Mouse (Mus musculus) MEL (cell line): Measurements from ENCODE around the gene Pogz. TPM values are rescaled to one million over a fixed set of nuclear protein-coding genes. Genes with fewer than 3 reads are reported as not detected.
A peak's percentile ranks its signal among the peaks of the same experiment; 100 is the strongest.

Source experiments
- DNase-seq: peaks from one replicate; pipeline ENCODE4 v3.0.0; 2011; ENCODE audit warnings: low read depth, low spot score
- H3K27ac ChIP-seq: 2 replicates; pipeline ENCODE4 v1.5.1; 2012; ENCODE audit warnings: low read depth, mild to moderate bottlenecking, control low read depth, low read length, moderate library complexity; ENCODE audit not compliant: control insufficient read depth
- H3K27me3 ChIP-seq, 2 experiments: fragments of 150-350 bp in 1 of 2; sonication (generic) in 1 of 2; 2 replicates each; pipeline ENCODE4 v1.6.1; 2012; ENCODE audit warnings: low read length in 2 of 2, mild to moderate bottlenecking in 2 of 2, improper control_type of control experiment in 1 of 2, moderate library complexity in 1 of 2; ENCODE audit not compliant: insufficient read depth in 2 of 2, control insufficient read depth in 1 of 2
- H3K36me3 ChIP-seq, 2 experiments: 2 replicates each; pipeline ENCODE4 v1.6.1; 2012 to 2014; ENCODE audit warnings: low read length in 2 of 2, improper control_type of control experiment in 1 of 2, inconsistent platforms in 1 of 2, mild to moderate bottlenecking in 1 of 2; ENCODE audit not compliant: insufficient read depth in 2 of 2, control insufficient read depth in 1 of 2
- H3K4me1 ChIP-seq, 2 experiments: fragments of 150-350 bp in 1 of 2; sonication (generic) in 1 of 2; 2 replicates each; pipeline ENCODE4 v1.6.1; 2012; ENCODE audit warnings: low read length in 2 of 2, improper control_type of control experiment in 1 of 2, mild to moderate bottlenecking in 1 of 2; ENCODE audit not compliant: insufficient read depth in 2 of 2, control insufficient read depth in 1 of 2
- H3K4me3 ChIP-seq, 2 experiments: fragments of 150-350 bp in 1 of 2; sonication (generic) in 1 of 2; 2 replicates each; pipeline ENCODE4 v1.5.1; 2012; ENCODE audit warnings: low read depth in 2 of 2, low read length in 2 of 2, mild to moderate bottlenecking in 2 of 2, moderate library complexity in 2 of 2, control low read depth in 1 of 2, improper control_type of control experiment in 1 of 2; ENCODE audit not compliant: control insufficient read depth in 1 of 2, insufficient read depth in 1 of 2
- H3K79me2 ChIP-seq: 2 replicates; pipeline ENCODE4 v1.6.1; 2012; ENCODE audit warnings: mild to moderate bottlenecking, low read length, moderate library complexity; ENCODE audit not compliant: control insufficient read depth, poor library complexity, insufficient read depth
- H3K9ac ChIP-seq: 2 replicates; pipeline ENCODE4 v1.6.1; 2012; ENCODE audit warnings: low read depth, mild to moderate bottlenecking, control low read depth, low read length, moderate library complexity; ENCODE audit not compliant: control insufficient read depth, poor library complexity, severe bottlenecking
- H3K9me3 ChIP-seq: fragments of 150-350 bp; sonication (generic); replicated peaks from 2 replicates; pipeline ENCODE4 v1.6.1; 2012; ENCODE audit warnings: mild to moderate bottlenecking, low read length, improper control_type of control experiment, moderate library complexity; ENCODE audit not compliant: insufficient read depth
- CHD2 ChIP-seq: IDR thresholded peaks from 2 replicates; pipeline ENCODE4 v1.6.1; 2011; ENCODE audit warnings: low read length, improper control_type of control experiment
- EP300 ChIP-seq, 2 experiments: IDR thresholded peaks; 2 replicates each; pipeline ENCODE4 v1.6.1; 2011; ENCODE audit warnings: improper control_type of control experiment in 2 of 2, low read length in 2 of 2, low read depth in 1 of 2, mild to moderate bottlenecking in 1 of 2
- ETS1 ChIP-seq: IDR thresholded peaks from 2 replicates; pipeline ENCODE4 v1.6.1; 2012; ENCODE audit warnings: low read depth, mild to moderate bottlenecking, inconsistent platforms, low read length, improper control_type of control experiment, moderate library complexity
- GATA1 ChIP-seq: IDR thresholded peaks from 2 replicates; pipeline ENCODE4 v1.6.1; 2011; ENCODE audit warnings: low read depth, low read length, improper control_type of control experiment
- JUND ChIP-seq: IDR thresholded peaks from 2 replicates; pipeline ENCODE4 v1.6.1; 2011; ENCODE audit warnings: low read depth, mild to moderate bottlenecking, improper control_type of control experiment, low read length
- KAT2A ChIP-seq: conservative IDR thresholded peaks from 2 replicates; pipeline ENCODE4 v1.6.1; 2012; ENCODE audit warnings: low read depth, low read length, improper control_type of control experiment, inconsistent platforms
- MAX ChIP-seq: IDR thresholded peaks from 2 replicates; pipeline ENCODE4 v1.6.1; 2011; ENCODE audit warnings: low read length, improper control_type of control experiment
- NRF1 ChIP-seq: IDR thresholded peaks from 2 replicates; pipeline ENCODE4 v1.6.1; 2014; ENCODE audit warnings: low read depth, mild to moderate bottlenecking, inconsistent platforms, low read length, improper control_type of control experiment, moderate library complexity; ENCODE audit not compliant: poor library complexity, insufficient read depth, severe bottlenecking
- TCF12 ChIP-seq: IDR thresholded peaks from 2 replicates; pipeline ENCODE4 v1.6.1; 2014; ENCODE audit warnings: low read depth, mild to moderate bottlenecking, inconsistent platforms, low read length, improper control_type of control experiment, moderate library complexity
- UBTF ChIP-seq: IDR thresholded peaks from 2 replicates; pipeline ENCODE4 v1.6.1; 2012; ENCODE audit warnings: low read depth, mild to moderate bottlenecking, inconsistent platforms, low read length, improper control_type of control experiment, moderate library complexity, borderline replicate concordance; ENCODE audit not compliant: insufficient read depth
- USF2 ChIP-seq, 2 experiments: IDR thresholded peaks; 2 replicates each; pipeline ENCODE4 v1.6.1; 2011 to 2012; ENCODE audit warnings: improper control_type of control experiment in 2 of 2, low read length in 2 of 2, borderline replicate concordance in 1 of 2, inconsistent platforms in 1 of 2, low read depth in 1 of 2, mild to moderate bottlenecking in 1 of 2; ENCODE audit not compliant: insufficient read depth in 1 of 2
- ZMIZ1 ChIP-seq: IDR thresholded peaks from 2 replicates; pipeline ENCODE4 v1.6.1; 2012; ENCODE audit warnings: low read depth, mild to moderate bottlenecking, inconsistent platforms, low read length, improper control_type of control experiment, moderate library complexity
- ZNF384 ChIP-seq: IDR thresholded peaks from 2 replicates; pipeline ENCODE4 v1.6.1; 2012; ENCODE audit warnings: low read depth, mild to moderate bottlenecking, inconsistent platforms, low read length, improper control_type of control experiment
- polyA plus RNA-seq, 2 experiments: library from polyadenylated mRNA; stranded (reverse) in 1 of 2; unstranded in 1 of 2; fragments of >175 nt in 1 of 2; fragments of >200 nt in 1 of 2; gene quantifications; 2 replicates each; pipeline versions ENCODE4 v1.2.1 to v1.2.4; 2012; ENCODE audit warnings: low replicate concordance in 2 of 2, low read depth in 1 of 2; ENCODE audit not compliant: insufficient read length in 2 of 2, insufficient read depth in 1 of 2, missing spikeins in 1 of 2
- total RNA-seq: library from RNA; depleted of rRNA; stranded (reverse); fragments of 300-350 nt; gene quantifications from 2 replicates; pipeline ENCODE4 v1.2.3, GENCODE M21; 2012

Gene Pogz
- total and polyA plus RNA-seq, 3 experiments: 10.6 to 31.6 TPM; not detected in 1

GRCm38 (mm10) chr3:94793672-94794071, 43.7 kb upstream of the Pogz start:
- H3K4me3 ChIP-seq: no peak overlapping the region
- H3K9ac ChIP-seq: no peak overlapping the region
- no peaks in the 10 kb centered on the region for H3K79me2 ChIP-seq
- no peaks in the 10 kb centered on the region for H3K36me3 ChIP-seq
- DNase-seq: peak; percentile 27
- H3K27ac ChIP-seq: no peak overlapping the region
- 0 out of 2 replicates have a peak, but pooled peaks have one; percentile 6 for TF ChIP-seq ZNF384
- TF ChIP-seq USF2 (IDR thresholded peaks at IDR 0.05; ENCODE audit: borderline replicate concordance in 1 of 2, insufficient read depth in 1 of 2, low read depth in 1 of 2, low read length in 2 of 2): no peak
- 0 out of 4 replicates have a peak, but pooled peaks have one; percentile 4 to 7 for TF ChIP-seq EP300 (IDR thresholded peaks at IDR 0.05; ENCODE audit: low read depth in 1 of 2, low read length in 2 of 2)
- H3K27me3 ChIP-seq: peaks cover 0 to 2% of the 10 kb centered on the region in 2 experiments; a peak in 1 of 4 replicates
- H3K4me1 ChIP-seq: 0 out of 4 replicates have a peak, but pooled peaks cover 0 to 2% of the 10 kb centered on the region in 2 experiments
- no peaks in the 10 kb centered on the region for H3K9me3 ChIP-seq

- peaks cover 0 to 2% of the 10 kb centered on the region in 2 experiments; a peak in 1 of 4 replicates for H3K27me3 ChIP-seq
- TF ChIP-seq TCF12 (no peak), ZNF384 (no peak), ETS1 (no peak), MAX (no peak), NRF1 (no peak), UBTF (no peak), ZMIZ1 (no peak), JUND (no peak), CHD2 (no peak), KAT2A (no peak)
- TF ChIP-seq, all 39 proteins: peak for 0
- DNase-seq: no peak
Measured at GRCm38 (mm10) chr3:94794359-94794758, 43.0 kb upstream of the Pogz start.

GRCm38 (mm10) chr3:94795596-94796140, 41.7 kb upstream of the Pogz start:
- H3K9ac ChIP-seq: no peak overlapping the region
- peaks cover 6 to 8% of the 10 kb centered on the region in 2 experiments for H3K27me3 ChIP-seq
- H3K4me3 ChIP-seq: no peak overlapping the region
- no peak overlapping the region for H3K27ac ChIP-seq
- no peak for TF ChIP-seq ZMIZ1
- 0 out of 2 replicates have a peak, but pooled peaks have one; percentile 20 for TF ChIP-seq GATA1
- no peaks in the 10 kb centered on the region for H3K36me3 ChIP-seq
- no peaks in the 10 kb centered on the region for H3K79me2 ChIP-seq
- 0 out of 4 replicates have a peak, but pooled peaks cover 0 to 2% of the 10 kb centered on the region in 2 experiments for H3K4me1 ChIP-seq
- H3K9me3 ChIP-seq: no peaks in the 10 kb centered on the region
- no peak for DNase-seq

More at GRCm38 (mm10) chr3:94794359-94794758, 43.0 kb upstream of the Pogz start:
- Histone ChIP-seq H3K4me1 (0 out of 4 replicates have a peak, but pooled peaks cover 0 to 2% of the 10 kb centered on the region in 2 experiments), H3K4me3 (no peak overlapping the region), H3K27ac (no peak overlapping the region), H3K9ac (no peak overlapping the region), H3K79me2 (no peaks in the 10 kb centered on the region), H3K36me3 (no peaks in the 10 kb centered on the region), H3K9me3 (no peaks in the 10 kb centered on the region)
